Mouse (Mus musculus): ENCODE measurements around the gene Serpinb3c.
"Not testable (repeated sequence)": the region's sequence is repeated elsewhere in the genome, so short reads cannot be mapped to it uniquely, and the experiment has no call there.

The Serpinb3c gene

GRCm38 (mm10) chr1:107278261-107278660 lies at the start of gene Serpinb3c, which contains the start of gene Serpinb3b:
TSS of gene Serpinb3c (minus strand) at chr1:107278371.
TSS of gene Serpinb3b (minus strand) at chr1:107278361.
- DNase-seq (ENCODE audit: low spot score in 2 of 2) = not testable (repeated sequence)

- peak in 1 of 2 experiments; percentile 7 for DNase-seq (ENCODE audit: low spot score in 2 of 2)
Observed at GRCm38 (mm10) chr1:107243170-107243569, 35.0 kb downstream of the Serpinb3c start.

All from right cerebral cortex, postnatal 36 days (tissue).